10 mouse cellular contexts compared by ENCODE assay signal in genomic region chr13:113613882-113614281, GRCm38 (mm10). TPM values are rescaled to one million over a fixed set of nuclear protein-coding genes. Genes with fewer than 3 reads are reported as not detected.
DNase-seq lines count a peak whose midpoint lies in the region; ATAC-seq lines count a peak whose summit lies in the region.
"Had no signal": no experiment of that assay in that cellular context is flagged by ENCODE, and none has a peak within 500 bp of the region (broad histone marks: within the 10 kb centered on the region; RNA-seq: fewer than 3 reads in every experiment).

No protein-coding gene starts in this region.

- peak overlapping the region; percentile 89 for H3K4me2 ChIP-seq in kidney, embryonic 14.5 days (replicated peaks; ENCODE audit: low read depth, low read length)
- peak overlapping the region; percentile 93 for H3K4me2 ChIP-seq in forebrain, embryonic 11.5 days (ENCODE audit: low read depth, low read length, severe bottlenecking)
- peak overlapping the region; percentile 97 for H3K4me2 ChIP-seq in limb, embryonic 13.5 days (replicated peaks)
- peak overlapping the region; percentile 84 for H3K4me2 ChIP-seq in neural tube, embryonic 12.5 days (replicated peaks)

- peaks cover 53% of the 10 kb centered on the region for H3K4me1 ChIP-seq in kidney, embryonic 14.5 days (ENCODE audit: control insufficient read depth, insufficient read depth, low read length)
- H3K4me1 ChIP-seq in forebrain, embryonic 11.5 days (replicated peaks; ENCODE audit: control insufficient read depth, insufficient read depth, low read length), result peaks cover 30% of the 10 kb centered on the region
- peaks cover 78% of the 10 kb centered on the region for H3K4me1 ChIP-seq in limb, embryonic 13.5 days
- peaks cover 73% of the 10 kb centered on the region for H3K4me1 ChIP-seq in neural tube, embryonic 12.5 days

- H3K4me3 ChIP-seq in kidney, embryonic 14.5 days (ENCODE audit: low read length), result peak overlapping the region; percentile 68
- peak overlapping the region; percentile 3; the same call in 1 of the 2 replicates for H3K4me3 ChIP-seq in forebrain, embryonic 11.5 days (ENCODE audit: low read depth, low read length)
- H3K4me3 ChIP-seq in limb, embryonic 13.5 days, result peak overlapping the region; percentile 88
- peak overlapping the region; percentile 21 for H3K4me3 ChIP-seq in neural tube, embryonic 12.5 days

- peaks cover 14% of the 10 kb centered on the region; the same call in 1 of the 2 replicates for H3K36me3 ChIP-seq in kidney, embryonic 14.5 days (ENCODE audit: control insufficient read depth, insufficient read depth, low read length)
- no peaks in the 10 kb centered on the region for H3K36me3 ChIP-seq in forebrain, embryonic 11.5 days (ENCODE audit: control insufficient read depth, insufficient read depth, low read length)
- peaks cover 21% of the 10 kb centered on the region for H3K36me3 ChIP-seq in limb, embryonic 13.5 days
- peaks cover 4% of the 10 kb centered on the region; the same call in 1 of the 2 replicates for H3K36me3 ChIP-seq in neural tube, embryonic 12.5 days
- H3K36me3 ChIP-seq: G1E had no signal

- H3K9me3 ChIP-seq in kidney, embryonic 14.5 days (ENCODE audit: control insufficient read depth, low read length), result no peaks in the 10 kb centered on the region
- no peaks in the 10 kb centered on the region for H3K9me3 ChIP-seq in forebrain, embryonic 11.5 days (ENCODE audit: control insufficient read depth, low read length)
- H3K9me3 ChIP-seq in limb, embryonic 13.5 days, result no peaks in the 10 kb centered on the region
- no peaks in the 10 kb centered on the region for H3K9me3 ChIP-seq in neural tube, embryonic 12.5 days

- 45% methylated on average over 10 of the region's 10 CpGs for WGBS in kidney, embryonic 14.5 days
- WGBS in forebrain, embryonic 11.5 days, result 49% methylated on average over 10 of the region's 10 CpGs
- 36% methylated on average over 10 of the region's 10 CpGs for WGBS in limb, embryonic 13.5 days
- WGBS in neural tube, embryonic 12.5 days, result 35% methylated on average over 10 of the region's 10 CpGs

- H3K27ac ChIP-seq in kidney, embryonic 14.5 days (ENCODE audit: low read depth, low read length), result no peak overlapping the region; the same call in 1 of the 2 replicates
- no peak overlapping the region for H3K27ac ChIP-seq in forebrain, embryonic 11.5 days (ENCODE audit: low read depth, low read length)
- peak overlapping the region; percentile 56 for H3K27ac ChIP-seq in limb, embryonic 13.5 days
- no peak overlapping the region for H3K27ac ChIP-seq in neural tube, embryonic 12.5 days

- no peaks in the 10 kb centered on the region for H3K27me3 ChIP-seq in kidney, embryonic 14.5 days (ENCODE audit: control insufficient read depth, insufficient read depth, low read length)
- H3K27me3 ChIP-seq in forebrain, embryonic 11.5 days (ENCODE audit: control insufficient read depth, insufficient read depth, low read length), result no peaks in the 10 kb centered on the region
- H3K27me3 ChIP-seq in limb, embryonic 13.5 days, result no peaks in the 10 kb centered on the region
- H3K27me3 ChIP-seq in neural tube, embryonic 12.5 days (replicated peaks), result no peaks in the 10 kb centered on the region

- no peak for DNase-seq in kidney, adult 18-20 months
- DNase-seq in forebrain, embryonic 11.5 days (ENCODE audit: low spot score), result no peak
- no peak for DNase-seq in adrenal gland, postnatal 10 days
- DNase-seq in natural killer cell, adult 2 months (ENCODE audit: low spot score in 2 of 2), result no peak
- DNase-seq in layer of hippocampus, adult 11-12 months (ENCODE audit: low spot score), result no peak

- peak overlapping the region; percentile 96; the same call in 1 of the 2 replicates for H3K9ac ChIP-seq in kidney, embryonic 14.5 days (ENCODE audit: low read depth, low read length)
- H3K9ac ChIP-seq in forebrain, embryonic 11.5 days (ENCODE audit: low read length), result peak overlapping the region; percentile 7; the same call in 1 of the 2 replicates
- peak overlapping the region; percentile 96 for H3K9ac ChIP-seq in limb, embryonic 13.5 days
- H3K9ac ChIP-seq in neural tube, embryonic 12.5 days, result no peak overlapping the region

- ATAC-seq in kidney, embryonic 14.5 days (ENCODE audit: low FRiP score, low TSS enrichment), result no peak
- ATAC-seq in forebrain, embryonic 11.5 days (replicated peaks; ENCODE audit: low FRiP score), result no peak
- ATAC-seq in limb, embryonic 13.5 days (ENCODE audit: low FRiP score, low read depth), result no peak
- no peak for ATAC-seq in neural tube, embryonic 12.5 days (ENCODE audit: low FRiP score, low read depth)

RNA-seq across cellular contexts. Expression of gene Snx18, which starts 4.5 kb away (rescaled TPM):
- 39.4 and 51.2 TPM in 2 replicates for polyA plus RNA-seq in kidney, embryonic 14.5 days (2014; fragmentation: Nextera tagmentation; extraction: Ambion mirVana)
- polyA plus RNA-seq in forebrain, embryonic 11.5 days (2014; fragmentation: Nextera tagmentation; extraction: Ambion mirVana), result 18.7 and 21.1 TPM in 2 replicates
- 23.2 and 23.5 TPM in 2 replicates for polyA plus RNA-seq in limb, embryonic 13.5 days (2015; fragmentation: Nextera tagmentation; extraction: Ambion mirVana)
- 30.7 and 36.2 TPM in 2 replicates for polyA plus RNA-seq in neural tube, embryonic 12.5 days (2016; fragmentation: Nextera tagmentation; extraction: Ambion mirVana)
- total RNA-seq in adrenal gland, postnatal 10 days (2021), result 10 to 100 TPM; 30.1 to 30.6 TPM
- polyA plus RNA-seq: G1E had no signal

RNA-seq across cellular contexts. Expression of gene Hspb3, which starts 49.6 kb away (rescaled TPM):
- polyA plus RNA-seq in kidney, embryonic 14.5 days (2014; fragmentation: Nextera tagmentation; extraction: Ambion mirVana), result not detected in 2 replicates
- polyA plus RNA-seq in forebrain, embryonic 11.5 days (2014; fragmentation: Nextera tagmentation; extraction: Ambion mirVana), result not detected in 2 replicates
- 10.9 TPM in 2 replicates for polyA plus RNA-seq in limb, embryonic 13.5 days (2015; fragmentation: Nextera tagmentation; extraction: Ambion mirVana)
- polyA plus RNA-seq in neural tube, embryonic 12.5 days (2016; fragmentation: Nextera tagmentation; extraction: Ambion mirVana), result 1.0 and 1.5 TPM in 2 replicates
- total RNA-seq in adrenal gland, postnatal 10 days (2021), result 1 to 10 TPM; 2.0 to 7.1 TPM
- total RNA-seq: G1E had no signal
- polyA plus RNA-seq: G1E; gonadal fat pad, adult 2 months had no signal

Comparison
In these comparisons a context has a peak if more than half of its experiments do, and no peak if none do; other contexts are left out.
1. H3K4me3 ChIP-seq: peak in every context shown above with its lines; median percentile 88 in limb, embryonic 13.5 days; 68 in kidney, embryonic 14.5 days; 21 in neural tube, embryonic 12.5 days; 3 in forebrain, embryonic 11.5 days.